Mouse (Mus musculus) lung, postnatal 0 days (tissue): ENCODE measurements around the gene Aamp.

Source experiments
- CTCF ChIP-seq: IDR thresholded peaks from 2 replicates; pipeline ENCODE4 v1.5.1; 2016; ENCODE audit warnings: antibody characterized with exemption, mild to moderate bottlenecking
- EP300 ChIP-seq: IDR thresholded peaks from 2 replicates; pipeline ENCODE4 v1.6.1; 2016; ENCODE audit warnings: antibody characterized with exemption, mild to moderate bottlenecking, control low read depth

GRCm38 (mm10) chr1:74329899-74330431, 45.4 kb upstream of the Aamp start:
- TF ChIP-seq CTCF (no peak), EP300 (peak; percentile 87)
